Mouse (Mus musculus): Measurements from ENCODE around the gene Ces3a. TPM values are rescaled to one million over a fixed set of nuclear protein-coding genes. Genes with fewer than 3 reads are reported as not detected.
"Not testable (repeated sequence)": the region's sequence is repeated elsewhere in the genome, so short reads cannot be mapped to it uniquely, and the experiment has no call there.

Ces3a gene
- total RNA-seq, 2 experiments from 2014 or later = not detected

- not testable (repeated sequence) for DNase-seq
These were observed 53.8 kb downstream of the Ces3a start for GRCm38 (mm10) chr8:105102101-105102785.

GRCm38 (mm10) chr8:105103701-105104100, 55.3 kb downstream of the Ces3a start:
- not testable (repeated sequence) for DNase-seq

GRCm38 (mm10) chr8:105104220-105104619, 55.8 kb downstream of the Ces3a start:
- no peak for DNase-seq

Other genes with a start within 250 kb of the Ces3a start
- under 1 TPM; 0.18 to 0.19 TPM for gene Ces2b, start 217.0 kb upstream of the Ces3a start, total RNA-seq (2021)
- gene Ces2c, start 201.5 kb upstream of the Ces3a start, total RNA-seq (2021) = under 1 TPM; 0.28 to 0.41 TPM
- gene Ces2e, start 122.3 kb upstream of the Ces3a start, total RNA-seq (2021) = not detected
- not detected for gene Ces2f, start 101.2 kb upstream of the Ces3a start, total RNA-seq (2021)
- 1 to 10 TPM in 1 of 2 experiments, under 1 TPM in 1; 0.66 to 1.5 TPM for gene Ces2g, start 86.9 kb upstream of the Ces3a start, total RNA-seq (2021)
- not detected for gene Ces2h, start 47.7 kb upstream of the Ces3a start, total RNA-seq (2021)
- not detected for gene Ces3b, start 35.2 kb downstream of the Ces3a start, total RNA-seq (2021)
- not detected for gene Ces4a, start 83.2 kb downstream of the Ces3a start, total RNA-seq (2021)
- 10 to 100 TPM; 39.8 to 46.9 TPM for gene Cbfb, start 122.1 kb downstream of the Ces3a start, total RNA-seq (2021)
- gene D230025D16Rik, start 176.5 kb downstream of the Ces3a start, total RNA-seq (2021) = 10 to 100 TPM; 16.1 to 18.4 TPM
- gene B3gnt9, start 206.6 kb downstream of the Ces3a start, total RNA-seq (2021) = 1 to 10 TPM; 8.6 to 9.9 TPM
- gene Tradd, start 216.0 kb downstream of the Ces3a start, total RNA-seq (2021) = 1 to 10 TPM; 3.3 to 4.4 TPM
- 1 to 10 TPM in 1 of 2 experiments, under 1 TPM in 1; 0.85 to 1.6 TPM for gene Fbxl8, start 216.0 kb downstream of the Ces3a start, total RNA-seq (2021)
- under 1 TPM; 0.42 to 0.70 TPM for gene Hsf4, start 221.2 kb downstream of the Ces3a start, total RNA-seq (2021)
- 10 to 100 TPM; 22.3 to 22.8 TPM for gene Nol3, start 227.5 kb downstream of the Ces3a start, total RNA-seq (2021)
- gene 4931428F04Rik, start 241.3 kb downstream of the Ces3a start, total RNA-seq (2021) = 1 to 10 TPM; 2.3 to 3.1 TPM
- gene Exoc3l, start 247.5 kb downstream of the Ces3a start, total RNA-seq (2021) = 1 to 10 TPM; 3.9 to 9.1 TPM
- gene E2f4, start 249.1 kb downstream of the Ces3a start, total RNA-seq (2021) = 10 to 100 TPM; 18.7 to 22.3 TPM

Data from gastrocnemius, postnatal 10 days (tissue).